Comparison of ENCODE assay signal across 12 mouse cellular contexts in genomic region chr8:88317341-88317740, GRCm38 (mm10). TPM values are rescaled to one million over a fixed set of nuclear protein-coding genes. Genes with fewer than 3 reads are reported as not detected.
A peak's percentile ranks its signal among the peaks of the same experiment; 100 is the strongest.
DNase-seq lines count a peak whose midpoint lies in the region; ATAC-seq lines count a peak whose summit lies in the region.
"Had no signal": no experiment of that assay in that cellular context is flagged by ENCODE, and none has a peak within 500 bp of the region (broad histone marks: within the 10 kb centered on the region; RNA-seq: fewer than 3 reads in every experiment).

No protein-coding gene starts in this region.

- H3K4me2 ChIP-seq in forebrain, embryonic 11.5 days (ENCODE audit: low read depth, low read length, severe bottlenecking): no peak overlapping the region
- no peak overlapping the region for H3K4me2 ChIP-seq in forebrain, embryonic 12.5 days
- H3K4me2 ChIP-seq in liver, embryonic 11.5 days: no peak overlapping the region
- H3K4me2 ChIP-seq in embryonic facial prominence, embryonic 11.5 days (ENCODE audit: low read depth, low read length): no peak overlapping the region
- H3K4me2 ChIP-seq in limb, embryonic 15.5 days: no peak overlapping the region
- H3K4me2 ChIP-seq: midbrain, embryonic 11.5 days; neural tube, embryonic 12.5 days had no signal

- H3K27me3 ChIP-seq in forebrain, embryonic 11.5 days (ENCODE audit: control insufficient read depth, insufficient read depth, low read length): no peaks in the 10 kb centered on the region
- no peaks in the 10 kb centered on the region for H3K27me3 ChIP-seq in forebrain, embryonic 12.5 days
- no peaks in the 10 kb centered on the region for H3K27me3 ChIP-seq in liver, embryonic 11.5 days (replicated peaks; ENCODE audit: control insufficient read depth, insufficient read depth, low read length)
- H3K27me3 ChIP-seq in embryonic facial prominence, embryonic 11.5 days (ENCODE audit: control insufficient read depth, insufficient read depth, low read length): no peaks in the 10 kb centered on the region
- no peaks in the 10 kb centered on the region for H3K27me3 ChIP-seq in limb, embryonic 15.5 days
- H3K27me3 ChIP-seq: neural tube, embryonic 12.5 days had no signal

- ATAC-seq in forebrain, embryonic 11.5 days (replicated peaks; ENCODE audit: low FRiP score): no peak
- no peak for ATAC-seq in forebrain, embryonic 12.5 days (ENCODE audit: low FRiP score)
- no peak for ATAC-seq in liver, embryonic 11.5 days (replicated peaks; ENCODE audit: low FRiP score)
- ATAC-seq in embryonic facial prominence, embryonic 11.5 days (replicated peaks; ENCODE audit: insufficient number of reproducible peaks, low FRiP score, low TSS enrichment, low read depth): no peak
- no peak for ATAC-seq in limb, embryonic 15.5 days (ENCODE audit: insufficient number of reproducible peaks, low FRiP score, low TSS enrichment, low read depth)

- H3K4me1 ChIP-seq in forebrain, embryonic 11.5 days (replicated peaks; ENCODE audit: control insufficient read depth, insufficient read depth, low read length): no peaks in the 10 kb centered on the region
- peaks cover 2% of the 10 kb centered on the region for H3K4me1 ChIP-seq in forebrain, embryonic 12.5 days
- no peaks in the 10 kb centered on the region for H3K4me1 ChIP-seq in liver, embryonic 11.5 days (replicated peaks; ENCODE audit: control insufficient read depth, insufficient read depth, low read length)
- no peaks in the 10 kb centered on the region; the same call in 1 of the 2 replicates for H3K4me1 ChIP-seq in embryonic facial prominence, embryonic 11.5 days (ENCODE audit: control insufficient read depth, insufficient read depth, low read length)
- H3K4me1 ChIP-seq in limb, embryonic 15.5 days: peaks cover 27% of the 10 kb centered on the region
- H3K4me1 ChIP-seq: neural tube, embryonic 12.5 days had no signal

- no peaks in the 10 kb centered on the region for H3K36me3 ChIP-seq in forebrain, embryonic 11.5 days (ENCODE audit: control insufficient read depth, insufficient read depth, low read length)
- 0 out of 2 replicates have a peak, but pooled peaks cover 2% of the 10 kb centered on the region for H3K36me3 ChIP-seq in forebrain, embryonic 12.5 days (replicated peaks)
- H3K36me3 ChIP-seq in liver, embryonic 11.5 days (ENCODE audit: control insufficient read depth, insufficient read depth, low read length): peaks cover 27% of the 10 kb centered on the region; the same call in 1 of the 2 replicates
- H3K36me3 ChIP-seq in embryonic facial prominence, embryonic 11.5 days (replicated peaks; ENCODE audit: control insufficient read depth, insufficient read depth, low read depth, low read length): no peaks in the 10 kb centered on the region
- H3K36me3 ChIP-seq in limb, embryonic 15.5 days: no peaks in the 10 kb centered on the region
- H3K36me3 ChIP-seq: neural tube, embryonic 12.5 days had no signal

- no peak overlapping the region for H3K4me3 ChIP-seq in forebrain, embryonic 11.5 days (ENCODE audit: low read depth, low read length)
- H3K4me3 ChIP-seq in forebrain, embryonic 12.5 days (replicated peaks): no peak overlapping the region
- H3K4me3 ChIP-seq in liver, embryonic 11.5 days (ENCODE audit: low read depth, low read length): no peak overlapping the region
- H3K4me3 ChIP-seq in embryonic facial prominence, embryonic 11.5 days (ENCODE audit: low read depth, low read length): no peak overlapping the region
- no peak overlapping the region for H3K4me3 ChIP-seq in limb, embryonic 15.5 days
- H3K4me3 ChIP-seq: layer of hippocampus, adult 2 months; neural tube, embryonic 12.5 days had no signal

- H3K27ac ChIP-seq in forebrain, embryonic 11.5 days (ENCODE audit: low read depth, low read length): no peak overlapping the region
- H3K27ac ChIP-seq in forebrain, embryonic 12.5 days: no peak overlapping the region
- no peak overlapping the region for H3K27ac ChIP-seq in liver, embryonic 11.5 days (ENCODE audit: low read depth, low read length)
- H3K27ac ChIP-seq in embryonic facial prominence, embryonic 11.5 days (replicated peaks; ENCODE audit: low read depth, low read length): 0 out of 2 replicates have a peak overlapping the region, but pooled peaks have one; percentile 9
- H3K27ac ChIP-seq in limb, embryonic 15.5 days: peak overlapping the region; percentile 79
- H3K27ac ChIP-seq: layer of hippocampus, adult 2 months; neural tube, embryonic 12.5 days had no signal

- no peaks in the 10 kb centered on the region for H3K9me3 ChIP-seq in forebrain, embryonic 11.5 days (ENCODE audit: control insufficient read depth, low read length)
- H3K9me3 ChIP-seq in forebrain, embryonic 12.5 days: no peaks in the 10 kb centered on the region
- no peaks in the 10 kb centered on the region for H3K9me3 ChIP-seq in liver, embryonic 11.5 days (ENCODE audit: control insufficient read depth, low read length)
- H3K9me3 ChIP-seq in embryonic facial prominence, embryonic 11.5 days (replicated peaks; ENCODE audit: control insufficient read depth, low read length): no peaks in the 10 kb centered on the region
- no peaks in the 10 kb centered on the region for H3K9me3 ChIP-seq in limb, embryonic 15.5 days
- H3K9me3 ChIP-seq: neural tube, embryonic 12.5 days had no signal

- no peak overlapping the region for H3K9ac ChIP-seq in forebrain, embryonic 11.5 days (ENCODE audit: low read length)
- H3K9ac ChIP-seq in forebrain, embryonic 12.5 days: no peak overlapping the region
- H3K9ac ChIP-seq in liver, embryonic 11.5 days (ENCODE audit: low read depth, low read length): no peak overlapping the region
- no peak overlapping the region for H3K9ac ChIP-seq in embryonic facial prominence, embryonic 11.5 days (replicated peaks; ENCODE audit: low read length)
- no peak overlapping the region for H3K9ac ChIP-seq in limb, embryonic 15.5 days
- H3K9ac ChIP-seq: neural tube, embryonic 12.5 days had no signal

- peak; percentile 47 for DNase-seq in forebrain, embryonic 11.5 days (ENCODE audit: low spot score)
- DNase-seq in liver: peak; percentile 3
- DNase-seq in liver, embryonic 11.5 days (ENCODE audit: low spot score): no peak
- peak; percentile 43 for DNase-seq in embryonic facial prominence, embryonic 11.5 days (ENCODE audit: low spot score)
- no peak for DNase-seq in left cerebral cortex, adult 8-10 months (ENCODE audit: low spot score in 2 of 2)
- DNase-seq in spleen, adult 18-20 months: no peak
- DNase-seq: kidney, adult 18-20 months had no signal

- 67% methylated on average over 5 of the region's 5 CpGs for WGBS in forebrain, embryonic 11.5 days
- WGBS in forebrain, embryonic 12.5 days: 84% methylated on average over 5 of the region's 5 CpGs
- WGBS in liver, embryonic 11.5 days: 87% methylated on average over 5 of the region's 5 CpGs
- 51% methylated on average over 5 of the region's 5 CpGs for WGBS in embryonic facial prominence, embryonic 11.5 days
- WGBS in limb, embryonic 15.5 days: 27% methylated on average over 5 of the region's 5 CpGs

RNA-seq across cellular contexts. Expression of gene Brd7, which starts 44.7 kb away (rescaled TPM):
- 81.9 and 99.8 TPM in 2 replicates for polyA plus RNA-seq in forebrain, embryonic 11.5 days (2014; fragmentation: Nextera tagmentation; extraction: Ambion mirVana)
- polyA plus RNA-seq in forebrain, embryonic 12.5 days (2016; fragmentation: Nextera tagmentation; extraction: Ambion mirVana): 86.4 and 87.7 TPM in 2 replicates
- polyA plus RNA-seq in liver, embryonic 11.5 days (2014; fragmentation: Nextera tagmentation; extraction: Ambion mirVana): 77.7 and 82.7 TPM in 2 replicates
- 81.2 and 90.7 TPM in 2 replicates for polyA plus RNA-seq in embryonic facial prominence, embryonic 11.5 days (2014; fragmentation: Nextera tagmentation; extraction: Ambion mirVana)
- polyA plus RNA-seq in limb, embryonic 15.5 days (2015; fragmentation: Nextera tagmentation; extraction: Ambion mirVana): 54.4 and 63.2 TPM in 2 replicates
- total RNA-seq in left cerebral cortex, adult 8-10 months (2022): 10 to 100 TPM; 44.9 to 48.2 (median 46.3) TPM

RNA-seq across cellular contexts. Expression of gene Adcy7, which starts 45.1 kb away (rescaled TPM):
- 3.0 and 3.4 TPM in 2 replicates for polyA plus RNA-seq in forebrain, embryonic 11.5 days (2014; fragmentation: Nextera tagmentation; extraction: Ambion mirVana)
- polyA plus RNA-seq in forebrain, embryonic 12.5 days (2016; fragmentation: Nextera tagmentation; extraction: Ambion mirVana): 2.2 and 2.5 TPM in 2 replicates
- polyA plus RNA-seq in liver, embryonic 11.5 days (2014; fragmentation: Nextera tagmentation; extraction: Ambion mirVana): 46.6 and 49.7 TPM in 2 replicates
- polyA plus RNA-seq in embryonic facial prominence, embryonic 11.5 days (2014; fragmentation: Nextera tagmentation; extraction: Ambion mirVana): 2.1 and 2.4 TPM in 2 replicates
- 7.3 and 8.3 TPM in 2 replicates for polyA plus RNA-seq in limb, embryonic 15.5 days (2015; fragmentation: Nextera tagmentation; extraction: Ambion mirVana)
- 1 to 10 TPM; 5.7 to 6.9 (median 6.4) TPM for total RNA-seq in left cerebral cortex, adult 8-10 months (2022)

Comparison
In these comparisons a context has a peak if more than half of its experiments do, and no peak if none do; other contexts are left out.
1. DNase-seq: peak in forebrain, embryonic 11.5 days (single experiment), liver (single experiment) and embryonic facial prominence, embryonic 11.5 days (single experiment); none in liver, embryonic 11.5 days (single experiment), left cerebral cortex, adult 8-10 months (0 of 2) and spleen, adult 18-20 months (0 of 2).
2. H3K27ac ChIP-seq: peak in embryonic facial prominence, embryonic 11.5 days (single experiment) and limb, embryonic 15.5 days (single experiment); none in forebrain, embryonic 11.5 days (single experiment), forebrain, embryonic 12.5 days (single experiment) and liver, embryonic 11.5 days (single experiment).